Mouse (Mus musculus) forebrain, embryonic 11.5 days (tissue): ENCODE measurements at regions not wholly inside any gene's neighbourhood (a gene's known extent, or its start where the extent isn't known, plus 50 kb on each side); places are given as distances from the start of the nearest gene placed in this dataset.

Source experiments
- ATAC-seq: fragments of 200-750 bp; cut with Nextera tagmentation; replicated peaks from 2 replicates; pipeline ENCODE4 v1.8.0; 2017; ENCODE audit warnings: moderate TSS enrichment; ENCODE audit not compliant: low FRiP score
- DNase-seq: peaks from one replicate; pipeline ENCODE4 v3.0.0-alpha.2; 2017; ENCODE audit warnings: low spot score
- H3K27ac ChIP-seq: fragments of 300-500 bp; sonication (generic); 2 replicates; pipeline ENCODE4 v1.5.1; 2014; ENCODE audit warnings: low read depth, low read length
- H3K27me3 ChIP-seq: fragments of 300-500 bp; sonication (generic); 2 replicates; pipeline ENCODE4 v1.6.1; 2014; ENCODE audit warnings: mild to moderate bottlenecking, low read length, mixed read lengths; ENCODE audit not compliant: control insufficient read depth, insufficient read depth
- H3K36me3 ChIP-seq: fragments of 300-500 bp; sonication (generic); 2 replicates; pipeline ENCODE4 v1.6.1; 2014; ENCODE audit warnings: mild to moderate bottlenecking, low read length, moderate library complexity, mixed read lengths; ENCODE audit not compliant: control insufficient read depth, insufficient read depth
- H3K4me1 ChIP-seq: fragments of 300-500 bp; sonication (generic); replicated peaks from 2 replicates; pipeline ENCODE4 v1.6.1; 2014; ENCODE audit warnings: low read length, mixed read lengths; ENCODE audit not compliant: control insufficient read depth, insufficient read depth
- H3K4me2 ChIP-seq: fragments of 300-500 bp; sonication (generic); 2 replicates; pipeline ENCODE4 v1.6.1; 2014; ENCODE audit warnings: low read depth, mild to moderate bottlenecking, low read length, moderate library complexity, mixed read lengths; ENCODE audit not compliant: severe bottlenecking
- H3K4me3 ChIP-seq: fragments of 300-500 bp; sonication (generic); 2 replicates; pipeline ENCODE4 v1.5.1; 2014; ENCODE audit warnings: low read depth, low read length
- H3K9ac ChIP-seq: fragments of 300-500 bp; sonication (generic); 2 replicates; pipeline ENCODE4 v1.6.1; 2014; ENCODE audit warnings: low read length
- H3K9me3 ChIP-seq: fragments of 300-500 bp; sonication (generic); 2 replicates; pipeline ENCODE4 v1.6.1; 2016; ENCODE audit warnings: low read length, mixed read lengths; ENCODE audit not compliant: control insufficient read depth
- WGBS: fragments of 180-500 bp; shearing (Covaris S2); extraction: QIAGEN DNeasy Blood & Tissue Kit; methylation state at CpG from one replicate; pipeline ENCODE4 v1.1.7; 2014; 5-methylcytosine and 5-hydroxymethylcytosine counted together

- H3K4me1 ChIP-seq: no peaks in the 10 kb centered on the region
- DNase-seq (no peak), ATAC-seq (no peak)
- no peaks in the 10 kb centered on the region for H3K9me3 ChIP-seq
- no peak overlapping the region for H3K4me3 ChIP-seq
- H3K4me2 ChIP-seq: no peak overlapping the region
- no peak overlapping the region for H3K27ac ChIP-seq
- H3K9ac ChIP-seq: no peak overlapping the region
- no peaks in the 10 kb centered on the region for H3K27me3 ChIP-seq
- H3K36me3 ChIP-seq: no peaks in the 10 kb centered on the region
- 80% methylated on average over 8 of the region's 8 CpGs for WGBS
Observed at GRCm38 (mm10) chr3:70860909-70861675, 853.7 kb downstream of the Otol1 start.

- ATAC-seq: no peak
- Histone ChIP-seq H3K9ac (no peak overlapping the region), H3K4me2 (no peak overlapping the region), H3K27ac (no peak overlapping the region), H3K36me3 (no peaks in the 10 kb centered on the region), H3K27me3 (no peaks in the 10 kb centered on the region), H3K4me1 (no peaks in the 10 kb centered on the region), H3K9me3 (no peaks in the 10 kb centered on the region), H3K4me3 (no peak overlapping the region)
- 87% methylated on average over 9 of the region's 9 CpGs for WGBS
- DNase-seq: no peak
Observed at GRCm38 (mm10) chr3:70873688-70874551, 866.5 kb downstream of the Otol1 start.

- 76% methylated on average over 3 of the region's 3 CpGs for WGBS
- no peaks in the 10 kb centered on the region for H3K4me1 ChIP-seq
- no peak overlapping the region for H3K9ac ChIP-seq
- no peaks in the 10 kb centered on the region for H3K9me3 ChIP-seq
- no peaks in the 10 kb centered on the region for H3K36me3 ChIP-seq
- ATAC-seq (0 out of 2 replicates have a peak, but pooled peaks have one; percentile 30), DNase-seq (no peak)
- no peaks in the 10 kb centered on the region for H3K27me3 ChIP-seq
- H3K4me2 ChIP-seq: no peak overlapping the region
- no peak overlapping the region for H3K4me3 ChIP-seq
- no peak overlapping the region for H3K27ac ChIP-seq
Observed at GRCm38 (mm10) chr3:70874614-70875013, 867.2 kb downstream of the Otol1 start.
